Mouse (Mus musculus): ENCODE data around the gene Tyrobp. TPM values are rescaled to one million over a fixed set of nuclear protein-coding genes. Genes with fewer than 3 reads are reported as not detected.
A peak's percentile ranks its signal among the peaks of the same experiment; 100 is the strongest.

Tyrobp gene
- total and polyA plus RNA-seq, 2 experiments from 2014 or later, result 37.3 to 56.1 TPM

GRCm38 (mm10) chr7:30394379-30394778 is 19.2 kb upstream of the Tyrobp start:
- no peaks in the 10 kb centered on the region for H3K36me3 ChIP-seq (ENCODE audit: insufficient read depth, low read length)
- no peaks in the 10 kb centered on the region for H3K27me3 ChIP-seq (ENCODE audit: insufficient read depth, low read length)
- ATAC-seq (peak; percentile 35; the same call in 1 of the 2 replicates), DNase-seq (ENCODE audit: low spot score) (no peak)
- no peaks in the 10 kb centered on the region for H3K4me1 ChIP-seq (ENCODE audit: insufficient read depth, low read length)
- H3K9me3 ChIP-seq (ENCODE audit: low read length), result no peaks in the 10 kb centered on the region
- no peak for TF ChIP-seq CTCF (IDR thresholded peaks at IDR 0.05; ENCODE audit: low read depth)
- no peak overlapping the region for H3K4me2 ChIP-seq (ENCODE audit: low read depth, low read length)
- no peak overlapping the region for H3K27ac ChIP-seq
- no peak overlapping the region for H3K9ac ChIP-seq (replicated peaks; ENCODE audit: low read length)
- no peak overlapping the region for H3K4me3 ChIP-seq (ENCODE audit: low read length)
- 57% methylated on average over 11 of the region's 11 CpGs for WGBS

- no peak overlapping the region for H3K27ac ChIP-seq
- peak; percentile 21; the same call in 1 of the 2 replicates for TF ChIP-seq CTCF (IDR thresholded peaks at IDR 0.05; ENCODE audit: low read depth)
- no peak overlapping the region for H3K9ac ChIP-seq (replicated peaks; ENCODE audit: low read length)
- ATAC-seq (no peak), DNase-seq (ENCODE audit: low spot score) (no peak)
- no peak overlapping the region for H3K4me2 ChIP-seq (ENCODE audit: low read depth, low read length)
- H3K36me3 ChIP-seq (ENCODE audit: insufficient read depth, low read length), result no peaks in the 10 kb centered on the region
- H3K4me1 ChIP-seq (ENCODE audit: insufficient read depth, low read length), result no peaks in the 10 kb centered on the region
- WGBS, result 51% methylated on average over 2 of the region's 2 CpGs
- no peaks in the 10 kb centered on the region for H3K27me3 ChIP-seq (ENCODE audit: insufficient read depth, low read length)
- no peak overlapping the region for H3K4me3 ChIP-seq (ENCODE audit: low read length)
- H3K9me3 ChIP-seq (ENCODE audit: low read length), result no peaks in the 10 kb centered on the region
These were observed 18.7 kb upstream of the Tyrobp start for GRCm38 (mm10) chr7:30394871-30395270.

- Histone ChIP-seq H3K27ac (no peak overlapping the region), H3K27me3 (ENCODE audit: insufficient read depth, low read length) (no peaks in the 10 kb centered on the region), H3K9me3 (ENCODE audit: low read length) (no peaks in the 10 kb centered on the region), H3K4me3 (ENCODE audit: low read length) (no peak overlapping the region), H3K4me2 (ENCODE audit: low read depth, low read length) (no peak overlapping the region), H3K9ac (replicated peaks; ENCODE audit: low read length) (no peak overlapping the region), H3K36me3 (ENCODE audit: insufficient read depth, low read length) (no peaks in the 10 kb centered on the region), H3K4me1 (ENCODE audit: insufficient read depth, low read length) (no peaks in the 10 kb centered on the region)
- peak; percentile 25 for DNase-seq (ENCODE audit: low spot score)
- 42% methylated on average over 7 of the region's 7 CpGs for WGBS
- no peak for ATAC-seq
- TF ChIP-seq CTCF (IDR thresholded peaks at IDR 0.05; ENCODE audit: low read depth), result no peak
These were observed 13.9 kb upstream of the Tyrobp start for GRCm38 (mm10) chr7:30399671-30400070.

GRCm38 (mm10) chr7:30402343-30402742 is 11.2 kb upstream of the Tyrobp start:
- DNase-seq (ENCODE audit: low spot score) (no peak), ATAC-seq (no peak)
- Histone ChIP-seq H3K9me3 (ENCODE audit: low read length) (no peaks in the 10 kb centered on the region), H3K4me1 (ENCODE audit: insufficient read depth, low read length) (no peaks in the 10 kb centered on the region), H3K27me3 (ENCODE audit: insufficient read depth, low read length) (no peaks in the 10 kb centered on the region), H3K36me3 (ENCODE audit: insufficient read depth, low read length) (no peaks in the 10 kb centered on the region), H3K4me2 (ENCODE audit: low read depth, low read length) (no peak overlapping the region), H3K9ac (replicated peaks; ENCODE audit: low read length) (no peak overlapping the region), H3K27ac (no peak overlapping the region), H3K4me3 (ENCODE audit: low read length) (no peak overlapping the region)
- no peak for TF ChIP-seq CTCF (IDR thresholded peaks at IDR 0.05; ENCODE audit: low read depth)
- 76% methylated on average over 4 of the region's 4 CpGs for WGBS

GRCm38 (mm10) chr7:30408639-30409038 is 4.9 kb upstream of the Tyrobp start:
- no peak overlapping the region for H3K9ac ChIP-seq (replicated peaks; ENCODE audit: low read length)
- ATAC-seq (no peak), DNase-seq (ENCODE audit: low spot score) (no peak)
- no peaks in the 10 kb centered on the region for H3K4me1 ChIP-seq (ENCODE audit: insufficient read depth, low read length)
- no peak overlapping the region for H3K4me3 ChIP-seq (ENCODE audit: low read length)
- TF ChIP-seq CTCF (IDR thresholded peaks at IDR 0.05; ENCODE audit: low read depth), result no peak
- H3K27me3 ChIP-seq (ENCODE audit: insufficient read depth, low read length), result no peaks in the 10 kb centered on the region
- no peak overlapping the region for H3K4me2 ChIP-seq (ENCODE audit: low read depth, low read length)
- no peaks in the 10 kb centered on the region for H3K9me3 ChIP-seq (ENCODE audit: low read length)
- H3K27ac ChIP-seq, result no peak overlapping the region
- WGBS, result 88% methylated on average over 3 of the region's 3 CpGs
- H3K36me3 ChIP-seq (ENCODE audit: insufficient read depth, low read length), result no peaks in the 10 kb centered on the region

- DNase-seq (ENCODE audit: low spot score), result no peak
- H3K4me2 ChIP-seq (ENCODE audit: low read depth, low read length), result no peak overlapping the region
- H3K27ac ChIP-seq, result no peak overlapping the region
- H3K27me3 ChIP-seq (ENCODE audit: insufficient read depth, low read length), result no peaks in the 10 kb centered on the region
- no peaks in the 10 kb centered on the region for H3K9me3 ChIP-seq (ENCODE audit: low read length)
- TF ChIP-seq CTCF (IDR thresholded peaks at IDR 0.05; ENCODE audit: low read depth), result no peak
- H3K36me3 ChIP-seq (ENCODE audit: insufficient read depth, low read length), result no peaks in the 10 kb centered on the region
- H3K4me1 ChIP-seq (ENCODE audit: insufficient read depth, low read length), result no peaks in the 10 kb centered on the region
- no peak overlapping the region for H3K4me3 ChIP-seq (ENCODE audit: low read length)
- H3K9ac ChIP-seq (replicated peaks; ENCODE audit: low read length), result no peak overlapping the region
- ATAC-seq, result no peak
- 90% methylated on average over 2 of the region's 2 CpGs for WGBS
These were observed 3.8 kb upstream of the Tyrobp start for GRCm38 (mm10) chr7:30409789-30410188.

GRCm38 (mm10) chr7:30411023-30411422 is 2.5 kb upstream of the Tyrobp start:
- TF ChIP-seq CTCF (IDR thresholded peaks at IDR 0.05; ENCODE audit: low read depth), result no peak
- Histone ChIP-seq H3K9ac (replicated peaks; ENCODE audit: low read length) (no peak overlapping the region), H3K4me1 (ENCODE audit: insufficient read depth, low read length) (no peaks in the 10 kb centered on the region), H3K27me3 (ENCODE audit: insufficient read depth, low read length) (no peaks in the 10 kb centered on the region), H3K36me3 (ENCODE audit: insufficient read depth, low read length) (no peaks in the 10 kb centered on the region), H3K27ac (no peak overlapping the region), H3K9me3 (ENCODE audit: low read length) (no peaks in the 10 kb centered on the region), H3K4me2 (ENCODE audit: low read depth, low read length) (no peak overlapping the region), H3K4me3 (ENCODE audit: low read length) (no peak overlapping the region)
- ATAC-seq (no peak), DNase-seq (ENCODE audit: low spot score) (no peak)
- WGBS, result 86% methylated on average over 3 of the region's 3 CpGs
